Mouse (Mus musculus) intestine, postnatal 0 days (tissue): ENCODE data around the gene Snx11. TPM values are rescaled to one million over a fixed set of nuclear protein-coding genes. Genes with fewer than 3 reads are reported as not detected.

Experiments
- ATAC-seq: fragments of 200-750 bp; cut with Nextera tagmentation; 2 replicates; pipeline ENCODE4 v1.8.0; 2017; ENCODE audit warnings: mild to moderate bottlenecking, moderate TSS enrichment, moderate library complexity
- H3K27ac ChIP-seq: fragments of 300-500 bp; sonication (generic); 2 replicates; pipeline ENCODE4 v1.5.1; 2014; ENCODE audit warnings: mild to moderate bottlenecking, low read depth, low read length, moderate library complexity
- H3K27me3 ChIP-seq: fragments of 300-500 bp; sonication (generic); replicated peaks from 2 replicates; pipeline ENCODE4 v1.6.1; 2014; ENCODE audit warnings: low read length, mixed read lengths; ENCODE audit not compliant: control insufficient read depth, insufficient read depth
- H3K36me3 ChIP-seq: fragments of 300-500 bp; sonication (generic); 2 replicates; pipeline ENCODE4 v1.6.1; 2014; ENCODE audit warnings: mild to moderate bottlenecking, moderate library complexity; ENCODE audit not compliant: control insufficient read depth, insufficient read depth
- H3K4me1 ChIP-seq: fragments of 300-500 bp; sonication (generic); replicated peaks from 2 replicates; pipeline ENCODE4 v1.6.1; 2014; ENCODE audit warnings: antibody characterized with exemption, low read length, mixed read lengths; ENCODE audit not compliant: control insufficient read depth, insufficient read depth
- H3K4me2 ChIP-seq: fragments of 300-500 bp; sonication (generic); replicated peaks from 2 replicates; pipeline ENCODE4 v1.6.1; 2014; ENCODE audit warnings: low read depth, mild to moderate bottlenecking, moderate library complexity
- H3K4me3 ChIP-seq: fragments of 300-500 bp; sonication (generic); 2 replicates; pipeline ENCODE4 v1.5.1; 2014; ENCODE audit warnings: low read depth, low read length
- H3K9ac ChIP-seq: fragments of 300-500 bp; sonication (generic); 2 replicates; pipeline ENCODE4 v1.6.1; 2014; ENCODE audit warnings: mild to moderate bottlenecking, low read depth, low read length
- H3K9me3 ChIP-seq: fragments of 300-500 bp; sonication (generic); 2 replicates; pipeline ENCODE4 v1.6.1; 2016; ENCODE audit warnings: mixed run types; ENCODE audit not compliant: control insufficient read depth
- CTCF ChIP-seq: sonication (generic); IDR thresholded peaks from 2 replicates; pipeline ENCODE4 v1.5.1; 2016; ENCODE audit warnings: low read depth, mild to moderate bottlenecking, control low read depth, antibody characterized with exemption, moderate library complexity
- WGBS: fragments of 180-500 bp; shearing (Covaris S2); extraction: QIAGEN DNeasy Blood & Tissue Kit; methylation state at CpG from one replicate; pipeline ENCODE4 v1.1.7; 2014; 5-methylcytosine and 5-hydroxymethylcytosine counted together
- polyA plus RNA-seq: library from polyadenylated mRNA; unstranded; fragments of >200 nt; fragmentation: Nextera tagmentation; extraction: Ambion mirVana; gene quantifications from 2 replicates; pipeline ENCODE4 v1.2.1, GENCODE M21; 2015

The Snx11 gene
- polyA plus RNA-seq, 1 experiment from 2014 or later = 12.0 TPM

- WGBS = 50% methylated on average over 3 of the region's 3 CpGs
- Histone ChIP-seq H3K36me3 (peaks cover 24% of the 10 kb centered on the region), H3K9ac (no peak overlapping the region), H3K4me3 (no peak overlapping the region), H3K27me3 (no peaks in the 10 kb centered on the region), H3K9me3 (no peaks in the 10 kb centered on the region), H3K4me2 (peak overlapping the region; percentile 86), H3K4me1 (peaks cover 2% of the 10 kb centered on the region; the same call in 1 of the 2 replicates), H3K27ac (no peak overlapping the region; the same call in 1 of the 2 replicates)
- peak; percentile 54 for TF ChIP-seq CTCF
- no peak for ATAC-seq
Observed at GRCm38 (mm10) chr11:96776068-96776467, 1.3 kb downstream of the Snx11 start.

- peaks cover 2% of the 10 kb centered on the region; the same call in 1 of the 2 replicates for H3K4me1 ChIP-seq
- H3K27ac ChIP-seq = no peak overlapping the region; the same call in 1 of the 2 replicates
- no peaks in the 10 kb centered on the region for H3K27me3 ChIP-seq
- peaks cover 28% of the 10 kb centered on the region for H3K36me3 ChIP-seq
- WGBS = 60% methylated on average over 7 of the region's 7 CpGs
- no peak overlapping the region for H3K9ac ChIP-seq
- no peak for TF ChIP-seq CTCF
- H3K4me3 ChIP-seq = no peak overlapping the region
- H3K4me2 ChIP-seq = no peak overlapping the region
- H3K9me3 ChIP-seq = no peaks in the 10 kb centered on the region
- no peak for ATAC-seq
Observed at GRCm38 (mm10) chr11:96775665-96776064, 1.7 kb downstream of the Snx11 start.

- H3K9me3 ChIP-seq = no peaks in the 10 kb centered on the region
- no peak for ATAC-seq
- H3K4me3 ChIP-seq = no peak overlapping the region
- H3K9ac ChIP-seq = no peak overlapping the region
- TF ChIP-seq CTCF = no peak
- no peaks in the 10 kb centered on the region for H3K27me3 ChIP-seq
- peaks cover 2% of the 10 kb centered on the region; the same call in 1 of the 2 replicates for H3K4me1 ChIP-seq
- H3K36me3 ChIP-seq = peaks cover 34% of the 10 kb centered on the region
- no peak overlapping the region for H3K4me2 ChIP-seq
- no peak overlapping the region for H3K27ac ChIP-seq
- WGBS = 86% methylated on average over 8 of the region's 8 CpGs
Observed at GRCm38 (mm10) chr11:96775063-96775462, 2.3 kb downstream of the Snx11 start.

GRCm38 (mm10) chr11:96774536-96774935 is 2.8 kb downstream of the Snx11 start:
- H3K9ac ChIP-seq = no peak overlapping the region
- ATAC-seq = no peak
- TF ChIP-seq CTCF = peak; percentile 54
- H3K4me1 ChIP-seq = peaks cover 2% of the 10 kb centered on the region; the same call in 1 of the 2 replicates
- 82% methylated on average over 3 of the region's 3 CpGs for WGBS
- peaks cover 37% of the 10 kb centered on the region for H3K36me3 ChIP-seq
- no peak overlapping the region for H3K4me2 ChIP-seq
- no peaks in the 10 kb centered on the region for H3K9me3 ChIP-seq
- H3K27ac ChIP-seq = no peak overlapping the region
- H3K4me3 ChIP-seq = no peak overlapping the region
- H3K27me3 ChIP-seq = no peaks in the 10 kb centered on the region

- 89% methylated on average over 9 of the region's 9 CpGs for WGBS
- no peak overlapping the region for H3K27ac ChIP-seq
- H3K9ac ChIP-seq = no peak overlapping the region
- H3K36me3 ChIP-seq = peaks cover 57% of the 10 kb centered on the region
- no peaks in the 10 kb centered on the region for H3K27me3 ChIP-seq
- H3K4me3 ChIP-seq = no peak overlapping the region
- peaks cover 2% of the 10 kb centered on the region; the same call in 1 of the 2 replicates for H3K4me1 ChIP-seq
- no peak for TF ChIP-seq CTCF
- no peak for ATAC-seq
- H3K4me2 ChIP-seq = no peak overlapping the region
- H3K9me3 ChIP-seq = no peaks in the 10 kb centered on the region
Observed at GRCm38 (mm10) chr11:96772413-96772812, 4.9 kb downstream of the Snx11 start.

- TF ChIP-seq CTCF = no peak
- peaks cover 57% of the 10 kb centered on the region for H3K36me3 ChIP-seq
- H3K4me3 ChIP-seq = no peak overlapping the region
- no peaks in the 10 kb centered on the region for H3K27me3 ChIP-seq
- H3K9me3 ChIP-seq = no peaks in the 10 kb centered on the region
- no peak overlapping the region for H3K9ac ChIP-seq
- no peak for ATAC-seq
- no peak overlapping the region for H3K4me2 ChIP-seq
- 0 out of 2 replicates have a peak, but pooled peaks cover 2% of the 10 kb centered on the region for H3K4me1 ChIP-seq
- WGBS = 93% methylated on average over 9 of the region's 9 CpGs
- no peak overlapping the region for H3K27ac ChIP-seq
Observed at GRCm38 (mm10) chr11:96771274-96771975, 5.9 kb downstream of the Snx11 start.
